Comparison of ENCODE assay signal across 12 mouse cellular contexts in genomic region chr8:91873232-91873631, GRCm38 (mm10).
A peak's percentile ranks its signal among the peaks of the same experiment; 100 is the strongest.
DNase-seq lines count a peak whose midpoint lies in the region; ATAC-seq and TF ChIP-seq lines count a peak whose summit lies in the region.
"Had no signal": no experiment of that assay in that cellular context is flagged by ENCODE, and none has a peak within 500 bp of the region (broad histone marks: within the 10 kb centered on the region; RNA-seq: fewer than 3 reads in every experiment).

No protein-coding gene starts in this region.

- 67% methylated on average over 5 of the region's 5 CpGs for WGBS in heart, embryonic 14.5 days
- WGBS in lung, embryonic 15.5 days, result 41% methylated on average over 5 of the region's 5 CpGs
- WGBS in lung, adult 2 months, result 63% methylated on average over 5 of the region's 5 CpGs
- WGBS in kidney, embryonic 14.5 days, result 57% methylated on average over 5 of the region's 5 CpGs
- 49% methylated on average over 5 of the region's 5 CpGs for WGBS in liver, embryonic 15.5 days (ENCODE audit: insufficient replicate concordance)

- 0 out of 4 replicates have a peak overlapping the region, but pooled peaks of 1 of the 2 experiments have one; percentile 47 for H3K27ac ChIP-seq in heart, embryonic 14.5 days (replicated peaks in 1 of 2; ENCODE audit: control insufficient read depth in 1 of 2, insufficient read depth in 1 of 2, low read depth in 2 of 2, low read length in 2 of 2)
- H3K27ac ChIP-seq in lung, embryonic 15.5 days, result no peak overlapping the region
- no peak overlapping the region for H3K27ac ChIP-seq in kidney, embryonic 14.5 days (ENCODE audit: low read depth, low read length)
- peak overlapping the region; percentile 67 for H3K27ac ChIP-seq in liver, embryonic 15.5 days (replicated peaks)
- H3K27ac ChIP-seq: embryonic facial prominence, embryonic 15.5 days; stomach, postnatal 0 days had no signal

- no peaks in the 10 kb centered on the region for H3K36me3 ChIP-seq in heart, embryonic 14.5 days (ENCODE audit: control insufficient read depth, insufficient read depth, low read length)
- no peaks in the 10 kb centered on the region for H3K36me3 ChIP-seq in lung, embryonic 15.5 days
- H3K36me3 ChIP-seq in kidney, embryonic 14.5 days (ENCODE audit: control insufficient read depth, insufficient read depth, low read length), result no peaks in the 10 kb centered on the region
- no peaks in the 10 kb centered on the region for H3K36me3 ChIP-seq in liver, embryonic 15.5 days (replicated peaks)
- H3K36me3 ChIP-seq: embryonic facial prominence, embryonic 15.5 days had no signal

- peaks cover 8% of the 10 kb centered on the region; the same call in 1 of the 2 replicates for H3K27me3 ChIP-seq in heart, embryonic 14.5 days (ENCODE audit: control insufficient read depth, insufficient read depth, low read length)
- H3K27me3 ChIP-seq in lung, embryonic 15.5 days, result peaks cover 49% of the 10 kb centered on the region
- peaks cover 76% of the 10 kb centered on the region for H3K27me3 ChIP-seq in kidney, embryonic 14.5 days (ENCODE audit: control insufficient read depth, insufficient read depth, low read length)
- H3K27me3 ChIP-seq in liver, embryonic 15.5 days, result no peaks in the 10 kb centered on the region

- ATAC-seq in heart, embryonic 14.5 days (ENCODE audit: insufficient number of reproducible peaks, insufficient read depth, low FRiP score, low read depth), result no peak
- ATAC-seq in lung, embryonic 15.5 days (ENCODE audit: borderline replicate concordance, extremely low read depth, low FRiP score, low TSS enrichment), result no peak; the same call in 1 of the 2 replicates
- ATAC-seq in kidney, embryonic 14.5 days (ENCODE audit: low FRiP score, low TSS enrichment), result peak; percentile 56; the same call in 1 of the 2 replicates
- no peak for ATAC-seq in liver, embryonic 15.5 days (ENCODE audit: insufficient read depth)

- no peaks in the 10 kb centered on the region for H3K9me3 ChIP-seq in heart, embryonic 14.5 days (ENCODE audit: control insufficient read depth, low read length)
- no peaks in the 10 kb centered on the region for H3K9me3 ChIP-seq in lung, embryonic 15.5 days
- H3K9me3 ChIP-seq in kidney, embryonic 14.5 days (ENCODE audit: control insufficient read depth, low read length), result no peaks in the 10 kb centered on the region
- no peaks in the 10 kb centered on the region for H3K9me3 ChIP-seq in liver, embryonic 15.5 days (replicated peaks)
- H3K9me3 ChIP-seq: embryonic facial prominence, embryonic 15.5 days had no signal

- peaks cover 5 to 10% of the 10 kb centered on the region in 2 experiments for H3K4me1 ChIP-seq in heart, embryonic 14.5 days (ENCODE audit: control insufficient read depth in 2 of 2, insufficient read depth in 2 of 2, low read length in 2 of 2)
- H3K4me1 ChIP-seq in lung, embryonic 15.5 days, result peaks cover 16% of the 10 kb centered on the region
- peaks cover 3% of the 10 kb centered on the region; the same call in 1 of the 2 replicates for H3K4me1 ChIP-seq in lung, adult 2 months (ENCODE audit: control insufficient read depth, insufficient read depth, low read length)
- peaks cover 10% of the 10 kb centered on the region; the same call in 1 of the 2 replicates for H3K4me1 ChIP-seq in kidney, embryonic 14.5 days (ENCODE audit: control insufficient read depth, insufficient read depth, low read length)
- peaks cover 20% of the 10 kb centered on the region for H3K4me1 ChIP-seq in liver, embryonic 15.5 days (replicated peaks)

- TF ChIP-seq POLR2A in lung, adult 2 months (IDR thresholded peaks at IDR 0.05; ENCODE audit: borderline replicate concordance, extremely low read depth, low read depth, low read length), result no peak

- intact Hi-C loops in heart, postnatal 10 days (cut with DNase I), result no loop called here

- no peak for TF ChIP-seq CTCF in lung, adult 2 months (IDR thresholded peaks at IDR 0.05; ENCODE audit: insufficient read depth, low read length)

- H3K4me2 ChIP-seq in heart, embryonic 14.5 days (ENCODE audit: low read length), result peak overlapping the region; percentile 62; the same call in 1 of the 2 replicates
- peak overlapping the region; percentile 50; the same call in 1 of the 2 replicates for H3K4me2 ChIP-seq in lung, embryonic 15.5 days
- peak overlapping the region; percentile 39 for H3K4me2 ChIP-seq in kidney, embryonic 14.5 days (replicated peaks; ENCODE audit: low read depth, low read length)
- H3K4me2 ChIP-seq in liver, embryonic 15.5 days, result peak overlapping the region; percentile 60

- no peak overlapping the region for H3K4me3 ChIP-seq in heart, embryonic 14.5 days (ENCODE audit: control insufficient read depth in 1 of 2, insufficient read depth in 1 of 2, low read depth in 1 of 2, low read length in 2 of 2)
- no peak overlapping the region for H3K4me3 ChIP-seq in lung, embryonic 15.5 days
- H3K4me3 ChIP-seq in lung, adult 2 months (replicated peaks; ENCODE audit: extremely low read depth, low read depth, low read length), result no peak overlapping the region
- no peak overlapping the region for H3K4me3 ChIP-seq in kidney, embryonic 14.5 days (ENCODE audit: low read length)
- H3K4me3 ChIP-seq in liver, embryonic 15.5 days (replicated peaks), result no peak overlapping the region
- H3K4me3 ChIP-seq: embryonic facial prominence, embryonic 15.5 days had no signal

- no peak overlapping the region for H3K9ac ChIP-seq in heart, embryonic 14.5 days (ENCODE audit: low read length)
- no peak overlapping the region for H3K9ac ChIP-seq in lung, embryonic 15.5 days
- no peak overlapping the region for H3K9ac ChIP-seq in kidney, embryonic 14.5 days (ENCODE audit: low read depth, low read length)
- H3K9ac ChIP-seq in liver, embryonic 15.5 days, result no peak overlapping the region
- H3K9ac ChIP-seq: embryonic facial prominence, embryonic 15.5 days had no signal

- DNase-seq in heart, postnatal 10 days, result no peak
- no peak for DNase-seq in lung, adult 2 months
- no peak for DNase-seq in gastrocnemius, postnatal 4 days (ENCODE audit: low spot score in 2 of 2)
- DNase-seq: cerebellum, adult 2 months; spleen, adult 18-20 months; thymus, postnatal 36 days had no signal
